Mouse (Mus musculus) E14TG2a.4 (cell line): ENCODE measurements at regions not wholly inside any gene's neighbourhood (a gene's known extent, or its start where the extent isn't known, plus 50 kb on each side); places are given as distances from the start of the nearest gene placed in this dataset.

Experiments
- H3K27me3 ChIP-seq: 2 replicates; pipeline ENCODE4 v1.6.1; 2014; ENCODE audit warnings: low read length, control low read depth; ENCODE audit not compliant: insufficient read depth
- H3K36me3 ChIP-seq: 2 replicates; pipeline ENCODE4 v1.6.1; 2014; ENCODE audit warnings: low read length, control low read depth; ENCODE audit not compliant: insufficient read depth
- H3K4me1 ChIP-seq: replicated peaks from 2 replicates; pipeline ENCODE4 v1.6.1; 2014; ENCODE audit warnings: low read depth, low read length, control low read depth
- H3K4me3 ChIP-seq: replicated peaks from 2 replicates; pipeline ENCODE4 v1.5.1; 2014; ENCODE audit warnings: mild to moderate bottlenecking, low read length
- H3K9me3 ChIP-seq: 2 replicates; pipeline ENCODE4 v1.6.1; 2014; ENCODE audit warnings: low read length, control low read depth
- CTCF ChIP-seq: conservative IDR thresholded peaks from 2 replicates; pipeline ENCODE4 v1.5.1; 2014; ENCODE audit warnings: low read length
- NANOG ChIP-seq: IDR thresholded peaks from 2 replicates; pipeline ENCODE4 v1.6.1; 2014; ENCODE audit warnings: borderline replicate concordance, low read length, mixed read lengths
- POU5F1 ChIP-seq: IDR thresholded peaks from 2 replicates; pipeline ENCODE4 v1.6.1; 2014; ENCODE audit warnings: low read length, borderline replicate concordance

GRCm38 (mm10) chr10:117512424-117513257, 116.7 kb upstream of the Cpm start:
- no peaks in the 10 kb centered on the region for H3K27me3 ChIP-seq
- H3K36me3 ChIP-seq: no peaks in the 10 kb centered on the region
- no peak for TF ChIP-seq NANOG
- no peak for TF ChIP-seq POU5F1
- TF ChIP-seq CTCF: no peak
- no peaks in the 10 kb centered on the region for H3K9me3 ChIP-seq
- H3K4me1 ChIP-seq: peaks cover 11% of the 10 kb centered on the region
- H3K4me3 ChIP-seq: no peak overlapping the region

DNA sequence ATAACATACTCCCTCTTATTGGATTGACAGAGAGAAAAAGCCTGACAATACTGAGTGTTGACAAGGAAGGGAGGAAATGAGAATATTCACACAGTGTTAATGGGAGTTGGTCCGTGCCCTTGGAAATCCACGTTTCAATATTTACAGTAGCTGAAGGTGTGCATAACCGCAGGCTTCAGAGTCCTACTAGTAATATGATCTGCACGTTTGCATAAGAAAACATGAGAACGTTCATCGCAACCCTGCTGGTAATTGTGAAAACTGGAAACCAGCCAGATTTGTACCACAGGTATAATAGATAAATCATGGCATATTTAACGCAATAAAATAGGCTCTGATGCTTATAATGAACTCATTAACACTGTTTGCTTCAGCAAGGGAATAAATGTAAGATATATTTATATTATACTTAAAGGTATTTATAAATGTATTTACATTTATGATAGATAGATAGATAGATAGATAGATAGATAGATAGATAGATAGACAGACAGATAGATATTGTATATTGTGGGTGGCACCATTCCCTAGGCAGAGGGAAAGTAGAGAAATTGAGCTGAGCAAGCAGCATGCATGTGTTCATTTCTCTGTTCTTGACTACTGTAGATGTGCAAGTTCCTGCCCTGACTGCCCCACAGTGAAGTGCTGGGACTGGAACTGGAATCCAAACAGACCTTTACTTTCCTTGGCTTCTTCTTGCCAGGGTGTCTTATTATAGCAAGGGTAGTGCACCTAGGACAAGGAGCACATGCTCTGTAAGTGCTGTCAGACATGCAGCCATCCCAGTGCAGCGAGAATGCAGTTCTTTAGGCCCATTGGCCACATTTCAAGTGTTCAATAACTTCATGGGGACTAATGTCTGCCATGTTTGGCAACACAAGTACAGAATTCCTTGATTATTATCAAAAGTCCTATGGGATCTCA, 117.6 kb upstream of the Cpm start:
- Histone ChIP-seq H3K36me3 (no peaks in the 10 kb centered on the region), H3K27me3 (no peaks in the 10 kb centered on the region), H3K9me3 (no peaks in the 10 kb centered on the region), H3K4me1 (peaks cover 11% of the 10 kb centered on the region), H3K4me3 (no peak overlapping the region)
- TF ChIP-seq NANOG (no peak), POU5F1 (no peak), CTCF (no peak)

DNA sequence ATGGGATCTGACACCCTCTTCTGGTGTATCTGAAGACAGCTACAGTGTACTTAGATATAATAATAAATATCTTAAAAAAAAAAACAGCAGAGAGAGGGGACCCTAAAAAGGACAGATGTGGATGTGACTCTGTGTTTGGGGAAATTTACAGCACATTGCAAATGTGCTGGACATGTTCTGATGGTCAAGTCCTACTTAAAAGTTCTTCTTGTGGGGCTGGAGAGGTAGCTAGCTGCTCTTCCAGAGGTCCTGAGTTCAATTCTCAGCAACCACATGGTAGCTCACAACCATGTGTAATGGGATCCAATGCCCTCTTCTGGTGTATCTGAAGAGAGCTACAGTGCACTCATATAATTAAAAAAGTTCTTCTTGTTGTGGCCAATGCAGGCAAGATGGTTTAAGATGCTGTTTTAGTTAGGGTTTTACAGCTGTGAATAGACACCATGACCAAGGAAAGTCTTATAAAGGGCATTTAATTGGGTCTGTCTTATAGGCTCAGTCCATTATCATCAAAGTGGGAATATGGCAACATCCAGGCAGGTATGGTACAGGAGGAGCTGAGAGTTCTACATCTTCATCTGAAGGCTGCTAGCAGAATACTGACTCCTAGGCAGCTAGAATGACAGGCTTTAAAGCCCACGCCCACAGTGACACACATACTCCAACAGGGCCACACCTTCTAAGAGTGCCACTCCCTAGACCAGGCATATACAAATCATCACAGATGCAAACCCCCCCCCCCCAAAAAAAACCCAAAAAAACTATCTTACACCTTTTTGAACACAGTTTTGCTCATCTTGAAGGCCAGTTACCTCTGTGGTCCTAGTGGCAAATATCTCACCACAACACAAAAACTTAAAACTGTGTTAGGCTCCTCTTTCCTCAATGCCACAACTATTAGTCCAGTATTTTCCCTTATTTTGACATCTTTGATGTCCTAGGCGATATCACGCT, 118.5 kb upstream of the Cpm start:
- Histone ChIP-seq H3K4me1 (peaks cover 11% of the 10 kb centered on the region), H3K27me3 (peaks cover 3% of the 10 kb centered on the region; the same call in 1 of the 2 replicates), H3K4me3 (no peak overlapping the region), H3K36me3 (no peaks in the 10 kb centered on the region), H3K9me3 (no peaks in the 10 kb centered on the region)
- TF ChIP-seq NANOG (no peak), POU5F1 (no peak), CTCF (no peak)

- Histone ChIP-seq H3K36me3 (no peaks in the 10 kb centered on the region), H3K27me3 (peaks cover 3% of the 10 kb centered on the region; the same call in 1 of the 2 replicates), H3K4me1 (peaks cover 5% of the 10 kb centered on the region; the same call in 1 of the 2 replicates), H3K9me3 (no peaks in the 10 kb centered on the region), H3K4me3 (no peak overlapping the region)
- no peak for TF ChIP-seq CTCF
- no peak for TF ChIP-seq NANOG
These were observed 119.1 kb upstream of the Cpm start for GRCm38 (mm10) chr10:117510224-117510486.

GRCm38 (mm10) chr10:117509431-117510223, 119.7 kb upstream of the Cpm start:
- no peak for TF ChIP-seq CTCF
- no peak for TF ChIP-seq NANOG
- TF ChIP-seq POU5F1: no peak
- no peak overlapping the region for H3K4me3 ChIP-seq
- H3K27me3 ChIP-seq: peaks cover 3% of the 10 kb centered on the region; the same call in 1 of the 2 replicates
- H3K36me3 ChIP-seq: no peaks in the 10 kb centered on the region
- H3K9me3 ChIP-seq: no peaks in the 10 kb centered on the region
- H3K4me1 ChIP-seq: peaks cover 3% of the 10 kb centered on the region; the same call in 1 of the 2 replicates

DNA sequence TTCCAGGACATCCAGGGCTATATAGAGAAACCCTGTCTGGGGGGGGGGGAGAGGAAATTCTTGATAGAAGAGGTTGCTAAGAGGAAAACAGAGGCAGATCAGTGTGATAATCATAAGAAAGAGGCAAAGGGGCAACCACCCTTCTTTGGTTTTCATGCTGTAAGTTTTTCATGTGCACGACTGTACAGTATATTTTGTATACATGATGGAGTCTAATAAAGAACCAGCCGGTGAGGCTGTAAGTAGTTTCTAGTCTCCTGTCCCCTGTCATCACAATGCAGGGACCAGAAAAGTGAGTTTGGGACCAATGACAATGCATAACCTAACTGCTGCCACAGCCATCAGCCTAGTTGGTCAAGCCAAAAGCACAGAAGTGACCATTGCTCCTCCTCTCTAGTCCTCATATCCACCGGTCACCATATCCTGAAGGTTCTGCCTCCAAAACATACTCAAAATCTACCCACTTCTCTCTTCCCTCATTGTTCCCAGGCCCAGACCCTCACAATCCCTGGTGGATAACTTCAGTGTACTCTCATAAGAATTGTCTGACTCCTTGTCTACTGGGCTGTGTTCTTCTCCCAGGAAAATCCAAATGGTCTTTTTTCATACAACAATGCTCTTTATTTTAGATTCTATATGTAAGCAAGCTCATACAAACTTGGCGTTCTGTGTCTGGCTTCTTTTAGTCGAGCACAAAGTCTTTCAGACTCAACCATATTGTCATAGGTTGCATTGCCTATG, 122.9 kb upstream of the Cpm start:
- TF ChIP-seq NANOG: no peak
- TF ChIP-seq POU5F1: no peak
- no peak for TF ChIP-seq CTCF
- Histone ChIP-seq H3K9me3 (no peaks in the 10 kb centered on the region), H3K4me1 (no peaks in the 10 kb centered on the region), H3K36me3 (no peaks in the 10 kb centered on the region), H3K4me3 (no peak overlapping the region), H3K27me3 (peaks cover 11% of the 10 kb centered on the region)

GRCm38 (mm10) chr10:117505529-117505928, 123.8 kb upstream of the Cpm start:
- Histone ChIP-seq H3K27me3 (peaks cover 11% of the 10 kb centered on the region), H3K9me3 (no peaks in the 10 kb centered on the region), H3K36me3 (no peaks in the 10 kb centered on the region), H3K4me3 (no peak overlapping the region), H3K4me1 (no peaks in the 10 kb centered on the region)
- no peak for TF ChIP-seq NANOG
- no peak for TF ChIP-seq POU5F1
